Mouse (Mus musculus): ENCODE results near the gene Rbfox1. TPM values are rescaled to one million over a fixed set of nuclear protein-coding genes. Genes with fewer than 3 reads are reported as not detected.

Gene Rbfox1
- polyA plus RNA-seq, 1 experiment from 2014 or later = 1.6 TPM

DNA sequence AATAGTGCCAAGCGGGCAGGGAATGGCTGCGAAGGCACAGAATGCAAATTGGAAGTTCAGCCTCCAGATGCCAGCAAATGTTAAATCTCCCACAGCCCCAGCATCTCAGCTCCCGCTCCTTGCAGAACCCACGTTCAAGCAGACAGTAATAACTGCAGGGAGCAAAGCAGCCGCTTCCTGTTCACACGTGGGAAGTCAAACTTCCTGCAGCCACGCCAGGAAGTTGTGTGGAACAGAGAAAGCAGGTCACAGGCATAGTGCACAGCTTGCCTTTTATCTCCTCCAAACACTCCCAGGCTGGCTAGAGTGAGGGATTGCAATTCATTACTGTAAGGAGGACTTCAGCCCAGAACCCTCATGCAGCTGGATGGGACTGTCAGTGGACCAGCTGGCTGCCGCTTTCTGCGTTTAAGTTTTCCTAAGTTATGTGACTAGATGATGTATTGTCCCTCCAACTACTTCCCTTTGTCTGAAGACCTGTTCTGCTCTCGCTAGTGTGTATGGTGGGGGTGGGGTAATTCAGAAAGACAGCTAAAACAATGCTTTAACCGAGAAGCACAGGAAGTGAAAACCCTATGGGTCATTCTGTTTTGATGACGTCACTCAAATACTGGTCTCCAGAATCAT is 1534.6 kb downstream of the Rbfox1 start:
- Histone ChIP-seq H3K27ac (ENCODE audit: low read length) (peak overlapping the region; percentile 68), H3K4me1 (replicated peaks; ENCODE audit: control insufficient read depth, insufficient read depth, low read length) (0 out of 2 replicates have a peak, but pooled peaks cover 5% of the 10 kb centered on the region), H3K27me3 (ENCODE audit: control insufficient read depth, insufficient read depth, low read depth, low read length) (no peaks in the 10 kb centered on the region), H3K4me3 (ENCODE audit: low read length) (peak overlapping the region; percentile 27), H3K36me3 (ENCODE audit: control insufficient read depth, insufficient read depth, low read length) (no peaks in the 10 kb centered on the region), H3K9me3 (ENCODE audit: control insufficient read depth, low read length) (no peaks in the 10 kb centered on the region), H3K4me2 (ENCODE audit: low read depth, low read length) (peak overlapping the region; percentile 48), H3K9ac (ENCODE audit: low read length) (0 out of 2 replicates have a peak overlapping the region, but pooled peaks have one; percentile 39)
- WGBS = 12% methylated on average over 12 of the region's 12 CpGs
- ATAC-seq (ENCODE audit: low read depth) = peak; percentile 83

DNA sequence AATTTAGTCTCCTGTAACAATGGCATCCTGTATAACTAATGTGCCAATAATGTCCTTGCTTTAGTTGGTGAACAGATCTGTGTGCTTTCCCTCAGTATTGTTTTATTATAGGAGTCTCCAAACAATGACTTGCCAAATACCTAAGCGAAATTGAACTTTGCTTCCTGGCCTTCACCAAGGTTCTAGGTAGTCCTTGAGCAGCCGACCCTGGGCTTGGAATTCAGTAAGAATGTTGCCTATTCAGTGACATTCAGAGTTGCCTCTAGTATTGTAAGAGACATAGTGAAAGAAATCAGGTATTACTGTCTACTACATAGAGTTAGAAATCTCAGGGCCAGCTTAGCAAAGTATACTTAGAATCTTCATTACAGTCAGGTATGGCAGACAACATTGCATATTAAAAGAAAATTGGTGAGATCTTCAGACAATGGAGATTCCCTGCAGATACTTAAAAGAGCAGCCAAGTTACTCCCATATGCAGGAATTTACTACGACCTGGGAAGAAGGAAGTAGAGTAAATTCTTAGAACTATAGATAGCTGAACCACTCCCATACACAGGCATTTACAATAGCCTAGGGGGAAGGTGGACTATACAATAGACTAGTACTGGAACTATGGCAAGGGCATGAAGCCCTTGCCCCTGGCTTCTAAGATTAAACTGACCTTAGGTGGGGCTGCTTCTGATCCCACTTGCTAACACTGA is 1540.4 kb downstream of the Rbfox1 start:
- Histone ChIP-seq H3K9ac (ENCODE audit: low read length) (no peak overlapping the region), H3K9me3 (ENCODE audit: control insufficient read depth, low read length) (no peaks in the 10 kb centered on the region), H3K4me2 (ENCODE audit: low read depth, low read length) (no peak overlapping the region), H3K27me3 (ENCODE audit: control insufficient read depth, insufficient read depth, low read depth, low read length) (no peaks in the 10 kb centered on the region), H3K4me3 (ENCODE audit: low read length) (no peak overlapping the region), H3K4me1 (replicated peaks; ENCODE audit: control insufficient read depth, insufficient read depth, low read length) (no peaks in the 10 kb centered on the region), H3K27ac (ENCODE audit: low read length) (no peak overlapping the region), H3K36me3 (ENCODE audit: control insufficient read depth, insufficient read depth, low read length) (no peaks in the 10 kb centered on the region)
- no peak for ATAC-seq (ENCODE audit: low read depth)
- WGBS = 71% methylated on average over 3 of the region's 3 CpGs

DNA sequence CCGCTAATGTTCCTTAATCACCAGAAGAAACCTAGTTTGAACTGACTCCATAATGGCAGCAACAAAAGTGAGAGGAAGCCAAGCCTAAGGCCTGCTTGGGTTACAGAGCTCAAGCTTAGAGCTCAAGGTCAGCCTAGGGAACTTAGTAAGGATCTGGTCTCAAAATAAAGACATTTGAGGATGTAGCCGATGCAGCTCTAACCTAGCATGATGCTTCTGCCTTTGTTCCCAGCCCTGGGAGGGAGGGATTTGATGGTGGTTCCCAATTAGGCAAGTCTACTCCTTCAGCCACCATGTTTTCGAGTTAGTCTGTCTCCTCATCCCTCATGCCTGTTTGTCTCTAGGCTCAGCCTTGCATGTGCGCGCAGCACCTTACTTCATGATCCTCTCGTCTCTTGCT is 1548.1 kb downstream of the Rbfox1 start:
- H3K4me3 ChIP-seq (ENCODE audit: low read length) = no peak overlapping the region

GRCm38 (mm10) chr16:7446791-7447290 is 1561.7 kb downstream of the Rbfox1 start:
- no peaks in the 10 kb centered on the region for H3K36me3 ChIP-seq (ENCODE audit: control insufficient read depth, insufficient read depth, low read length)
- H3K27me3 ChIP-seq (ENCODE audit: control insufficient read depth, insufficient read depth, low read depth, low read length) = no peaks in the 10 kb centered on the region
- no peak overlapping the region for H3K4me3 ChIP-seq (ENCODE audit: low read length)
- no peaks in the 10 kb centered on the region for H3K9me3 ChIP-seq (ENCODE audit: control insufficient read depth, low read length)
- no peaks in the 10 kb centered on the region; the same call in 1 of the 2 replicates for H3K4me1 ChIP-seq (replicated peaks; ENCODE audit: control insufficient read depth, insufficient read depth, low read length)
- WGBS = 75% methylated on average over 1 of the region's 1 CpGs
- no peak overlapping the region for H3K9ac ChIP-seq (ENCODE audit: low read length)
- no peak overlapping the region for H3K27ac ChIP-seq (ENCODE audit: low read length)
- H3K4me2 ChIP-seq (ENCODE audit: low read depth, low read length) = no peak overlapping the region
- no peak for ATAC-seq (ENCODE audit: low read depth)

More for the DNA sequence above, 1548.1 kb downstream of the Rbfox1 start:
- ATAC-seq (ENCODE audit: low read depth) = no peak
- H3K9ac ChIP-seq (ENCODE audit: low read length) = no peak overlapping the region
- no peaks in the 10 kb centered on the region for H3K4me1 ChIP-seq (replicated peaks; ENCODE audit: control insufficient read depth, insufficient read depth, low read length)
- H3K36me3 ChIP-seq (ENCODE audit: control insufficient read depth, insufficient read depth, low read length) = no peaks in the 10 kb centered on the region
- no peaks in the 10 kb centered on the region for H3K27me3 ChIP-seq (ENCODE audit: control insufficient read depth, insufficient read depth, low read depth, low read length)
- no peak overlapping the region for H3K4me2 ChIP-seq (ENCODE audit: low read depth, low read length)
- WGBS = 86% methylated on average over 6 of the region's 6 CpGs
- H3K27ac ChIP-seq (ENCODE audit: low read length) = no peak overlapping the region
- no peaks in the 10 kb centered on the region for H3K9me3 ChIP-seq (ENCODE audit: control insufficient read depth, low read length)

GRCm38 (mm10) chr16:7447718-7448649 is 1562.8 kb downstream of the Rbfox1 start:
- no peak for ATAC-seq (ENCODE audit: low read depth)
- Histone ChIP-seq H3K36me3 (ENCODE audit: control insufficient read depth, insufficient read depth, low read length) (no peaks in the 10 kb centered on the region), H3K4me1 (replicated peaks; ENCODE audit: control insufficient read depth, insufficient read depth, low read length) (no peaks in the 10 kb centered on the region; the same call in 1 of the 2 replicates), H3K9me3 (ENCODE audit: control insufficient read depth, low read length) (no peaks in the 10 kb centered on the region), H3K4me3 (ENCODE audit: low read length) (no peak overlapping the region), H3K27ac (ENCODE audit: low read length) (no peak overlapping the region), H3K9ac (ENCODE audit: low read length) (no peak overlapping the region), H3K27me3 (ENCODE audit: control insufficient read depth, insufficient read depth, low read depth, low read length) (no peaks in the 10 kb centered on the region), H3K4me2 (ENCODE audit: low read depth, low read length) (no peak overlapping the region)
- WGBS = 58% methylated on average over 8 of the region's 8 CpGs

DNA sequence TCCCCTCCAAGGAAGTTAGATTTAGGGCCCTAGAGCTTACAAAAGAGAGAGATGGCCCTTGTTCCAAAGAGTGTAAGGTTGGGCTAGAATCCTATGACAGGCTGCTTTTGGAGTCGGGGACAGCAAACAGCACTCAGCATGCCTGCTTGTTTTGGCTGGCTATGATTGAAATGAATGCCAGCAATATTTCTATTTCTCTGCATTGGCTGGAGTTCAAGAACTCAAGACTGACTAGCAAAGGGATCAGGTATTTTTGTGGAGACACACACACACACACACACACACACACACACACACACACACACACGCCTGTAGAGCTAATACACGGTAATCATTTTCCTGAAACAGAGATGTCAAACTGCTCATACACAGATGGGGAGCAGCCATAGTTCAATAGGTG is 1566.0 kb downstream of the Rbfox1 start:
- 84% methylated on average over 3 of the region's 3 CpGs for WGBS

GRCm38 (mm10) chr16:7457571-7457970 is 1572.4 kb downstream of the Rbfox1 start:
- no peaks in the 10 kb centered on the region for H3K4me1 ChIP-seq (replicated peaks; ENCODE audit: control insufficient read depth, insufficient read depth, low read length)
- no peak for ATAC-seq (ENCODE audit: low read depth)
- WGBS = 67% methylated on average over 4 of the region's 4 CpGs

More for the DNA sequence above, 1566.0 kb downstream of the Rbfox1 start:
- Histone ChIP-seq H3K9me3 (ENCODE audit: control insufficient read depth, low read length) (no peaks in the 10 kb centered on the region), H3K4me1 (replicated peaks; ENCODE audit: control insufficient read depth, insufficient read depth, low read length) (no peaks in the 10 kb centered on the region; the same call in 1 of the 2 replicates), H3K4me2 (ENCODE audit: low read depth, low read length) (no peak overlapping the region), H3K36me3 (ENCODE audit: control insufficient read depth, insufficient read depth, low read length) (no peaks in the 10 kb centered on the region), H3K27ac (ENCODE audit: low read length) (no peak overlapping the region), H3K9ac (ENCODE audit: low read length) (no peak overlapping the region), H3K4me3 (ENCODE audit: low read length) (no peak overlapping the region), H3K27me3 (ENCODE audit: control insufficient read depth, insufficient read depth, low read depth, low read length) (no peaks in the 10 kb centered on the region)
- no peak for ATAC-seq (ENCODE audit: low read depth)

More at GRCm38 (mm10) chr16:7457571-7457970, 1572.4 kb downstream of the Rbfox1 start:
- H3K36me3 ChIP-seq (ENCODE audit: control insufficient read depth, insufficient read depth, low read length) = no peaks in the 10 kb centered on the region
- no peak overlapping the region for H3K4me3 ChIP-seq (ENCODE audit: low read length)
- no peak overlapping the region for H3K4me2 ChIP-seq (ENCODE audit: low read depth, low read length)
- no peaks in the 10 kb centered on the region for H3K9me3 ChIP-seq (ENCODE audit: control insufficient read depth, low read length)
- no peak overlapping the region for H3K27ac ChIP-seq (ENCODE audit: low read length)
- H3K27me3 ChIP-seq (ENCODE audit: control insufficient read depth, insufficient read depth, low read depth, low read length) = no peaks in the 10 kb centered on the region
- H3K9ac ChIP-seq (ENCODE audit: low read length) = no peak overlapping the region

Measured in lung, embryonic 16.5 days (tissue).